In genomic region chr5:143043285-143043684, GRCm38 (mm10) we compare ENCODE assay signal across 7 mouse cellular contexts.
A peak's percentile ranks its signal among the peaks of the same experiment; 100 is the strongest.
DNase-seq lines count a peak whose midpoint lies in the region; ATAC-seq and TF ChIP-seq lines count a peak whose summit lies in the region.

No protein-coding gene starts in this region.

- peak; percentile 71 for DNase-seq in kidney, postnatal 0 days (ENCODE audit: low spot score)
- peak; percentile 77 for DNase-seq in ZHBTc4 (ENCODE audit: low read depth, low spot score)
- no peak for DNase-seq in urinary bladder, postnatal 4 days (ENCODE audit: low spot score in 2 of 2)
- no peak for DNase-seq in left cerebral cortex, postnatal 10 days (ENCODE audit: extremely low spot score in 1 of 2, low spot score in 2 of 2)

- peak; percentile 69 for TF ChIP-seq CTCF in kidney, postnatal 0 days (IDR thresholded peaks at IDR 0.05; ENCODE audit: low read depth)
- TF ChIP-seq CTCF in E14TG2a.4 (conservative IDR thresholded peaks at IDR 0.05; ENCODE audit: low read length) = peak; percentile 35

- no peaks in the 10 kb centered on the region for H3K4me1 ChIP-seq in kidney, postnatal 0 days (replicated peaks; ENCODE audit: insufficient read depth, low read length)
- H3K4me1 ChIP-seq in kidney, embryonic 16.5 days (ENCODE audit: insufficient read depth, low read length) = no peaks in the 10 kb centered on the region
- H3K4me1 ChIP-seq in E14TG2a.4 (replicated peaks; ENCODE audit: low read depth, low read length) = peaks cover 5% of the 10 kb centered on the region

- H3K27ac ChIP-seq in kidney, postnatal 0 days = no peak overlapping the region
- H3K27ac ChIP-seq in kidney, embryonic 16.5 days (ENCODE audit: low read length) = no peak overlapping the region

- H3K9me3 ChIP-seq in kidney, postnatal 0 days (replicated peaks; ENCODE audit: low read length) = no peaks in the 10 kb centered on the region
- no peaks in the 10 kb centered on the region for H3K9me3 ChIP-seq in kidney, embryonic 16.5 days (ENCODE audit: low read length)
- H3K9me3 ChIP-seq in E14TG2a.4 (ENCODE audit: low read length) = no peaks in the 10 kb centered on the region

- 57% methylated on average over 2 of the region's 2 CpGs for WGBS in kidney, postnatal 0 days
- 64% methylated on average over 2 of the region's 2 CpGs for WGBS in kidney, embryonic 16.5 days

- H3K27me3 ChIP-seq in kidney, postnatal 0 days (ENCODE audit: insufficient read depth, low read length) = no peaks in the 10 kb centered on the region
- no peaks in the 10 kb centered on the region for H3K27me3 ChIP-seq in kidney, embryonic 16.5 days (ENCODE audit: insufficient read depth, low read length)
- no peaks in the 10 kb centered on the region for H3K27me3 ChIP-seq in E14TG2a.4 (ENCODE audit: insufficient read depth, low read length)

- H3K4me3 ChIP-seq in kidney, postnatal 0 days (replicated peaks; ENCODE audit: low read depth, low read length) = no peak overlapping the region
- H3K4me3 ChIP-seq in kidney, embryonic 16.5 days (ENCODE audit: low read length) = no peak overlapping the region
- no peak overlapping the region for H3K4me3 ChIP-seq in E14TG2a.4 (replicated peaks; ENCODE audit: low read length)

- ATAC-seq in kidney, postnatal 0 days (replicated peaks; ENCODE audit: low FRiP score, low read depth) = no peak
- no peak for ATAC-seq in kidney, embryonic 16.5 days (ENCODE audit: low FRiP score, low TSS enrichment)
- peak; percentile 62 for ATAC-seq in megakaryocyte progenitor cell, adult 5-6 weeks (replicated peaks; ENCODE audit: poor library complexity)

- H3K4me2 ChIP-seq in kidney, postnatal 0 days (ENCODE audit: low read length) = no peak overlapping the region
- no peak overlapping the region for H3K4me2 ChIP-seq in kidney, embryonic 16.5 days (replicated peaks; ENCODE audit: low read depth, low read length)

- 0 out of 2 replicates have a peak, but pooled peaks cover 10% of the 10 kb centered on the region for H3K36me3 ChIP-seq in kidney, postnatal 0 days (ENCODE audit: insufficient read depth, low read length)
- H3K36me3 ChIP-seq in kidney, embryonic 16.5 days (ENCODE audit: insufficient read depth, low read length) = 0 out of 2 replicates have a peak, but pooled peaks cover 2% of the 10 kb centered on the region
- peaks cover 78% of the 10 kb centered on the region for H3K36me3 ChIP-seq in E14TG2a.4 (ENCODE audit: insufficient read depth, low read length)

- H3K9ac ChIP-seq in kidney, postnatal 0 days (ENCODE audit: low read depth, low read length) = no peak overlapping the region
- H3K9ac ChIP-seq in kidney, embryonic 16.5 days (replicated peaks; ENCODE audit: low read length) = no peak overlapping the region

- intact Hi-C loops in left cerebral cortex, postnatal 10 days (cut with DNase I) = no loop called here

Comparison
In these comparisons a context has a peak if more than half of its experiments do, and no peak if none do; other contexts are left out.
1. DNase-seq: peak in kidney, postnatal 0 days (single experiment) and ZHBTc4 (single experiment); none in urinary bladder, postnatal 4 days (0 of 2) and left cerebral cortex, postnatal 10 days (0 of 2).